Mouse (Mus musculus) heart, embryonic 11.5 days (tissue): ENCODE measurements around the gene Clip2. TPM values are rescaled to one million over a fixed set of nuclear protein-coding genes. Genes with fewer than 3 reads are reported as not detected.
A peak's percentile ranks its signal among the peaks of the same experiment; 100 is the strongest.

Experiments
- ATAC-seq: fragments of 200-750 bp; cut with Nextera tagmentation; replicated peaks from 2 replicates; pipeline ENCODE4 v1.8.0; 2017; ENCODE audit warnings: moderate library complexity; ENCODE audit not compliant: insufficient number of reproducible peaks, low FRiP score, low TSS enrichment
- H3K27ac ChIP-seq: fragments of 300-500 bp; sonication (generic); 2 replicates; pipeline ENCODE4 v1.5.1; 2014; ENCODE audit warnings: mild to moderate bottlenecking, low read depth, low read length
- H3K27me3 ChIP-seq: fragments of 300-500 bp; sonication (generic); 2 replicates; pipeline ENCODE4 v1.6.1; 2014; ENCODE audit warnings: mild to moderate bottlenecking, low read length, mixed read lengths; ENCODE audit not compliant: control insufficient read depth, insufficient read depth
- H3K36me3 ChIP-seq: fragments of 300-500 bp; sonication (generic); 2 replicates; pipeline ENCODE4 v1.6.1; 2014; ENCODE audit warnings: mild to moderate bottlenecking, low read length, moderate library complexity, mixed read lengths; ENCODE audit not compliant: control insufficient read depth, insufficient read depth
- H3K4me1 ChIP-seq: fragments of 300-500 bp; sonication (generic); 2 replicates; pipeline ENCODE4 v1.6.1; 2014; ENCODE audit warnings: low read length; ENCODE audit not compliant: control insufficient read depth, insufficient read depth
- H3K4me2 ChIP-seq: fragments of 300-500 bp; sonication (generic); 2 replicates; pipeline ENCODE4 v1.6.1; 2014; ENCODE audit warnings: mild to moderate bottlenecking, moderate library complexity
- H3K4me3 ChIP-seq: fragments of 300-500 bp; sonication (generic); 2 replicates; pipeline ENCODE4 v1.5.1; 2014; ENCODE audit warnings: low read depth, low read length
- H3K9ac ChIP-seq: fragments of 300-500 bp; sonication (generic); 2 replicates; pipeline ENCODE4 v1.6.1; 2014; ENCODE audit warnings: mild to moderate bottlenecking, low read depth, low read length, moderate library complexity
- H3K9me3 ChIP-seq: fragments of 300-500 bp; sonication (generic); replicated peaks from 2 replicates; pipeline ENCODE4 v1.6.1; 2016; ENCODE audit warnings: low read length; ENCODE audit not compliant: control insufficient read depth
- WGBS: fragments of 180-500 bp; shearing (Covaris S2); extraction: QIAGEN DNeasy Blood & Tissue Kit; methylation state at CpG from one replicate; pipeline ENCODE4 v1.1.7; 2014; ENCODE audit not compliant: insufficient replicate concordance; 5-methylcytosine and 5-hydroxymethylcytosine counted together
- polyA plus RNA-seq: library from polyadenylated mRNA; unstranded; fragments of >200 nt; fragmentation: Nextera tagmentation; extraction: Ambion mirVana; gene quantifications from 2 replicates; pipeline ENCODE4 v1.2.1, GENCODE M21; 2014

The Clip2 gene
- polyA plus RNA-seq, 1 experiment from 2014 or later, result 1.7 TPM

GRCm38 (mm10) chr5:134541640-134542039 is 10.6 kb downstream of the Clip2 start:
- 39% methylated on average over 7 of the region's 7 CpGs for WGBS
- Histone ChIP-seq H3K9me3 (no peaks in the 10 kb centered on the region), H3K4me3 (no peak overlapping the region), H3K4me2 (no peak overlapping the region), H3K27me3 (no peaks in the 10 kb centered on the region), H3K4me1 (peaks cover 11% of the 10 kb centered on the region; the same call in 1 of the 2 replicates), H3K9ac (no peak overlapping the region), H3K27ac (peak overlapping the region; percentile 58; the same call in 1 of the 2 replicates), H3K36me3 (0 out of 2 replicates have a peak, but pooled peaks cover 3% of the 10 kb centered on the region)
- ATAC-seq, result no peak

DNA sequence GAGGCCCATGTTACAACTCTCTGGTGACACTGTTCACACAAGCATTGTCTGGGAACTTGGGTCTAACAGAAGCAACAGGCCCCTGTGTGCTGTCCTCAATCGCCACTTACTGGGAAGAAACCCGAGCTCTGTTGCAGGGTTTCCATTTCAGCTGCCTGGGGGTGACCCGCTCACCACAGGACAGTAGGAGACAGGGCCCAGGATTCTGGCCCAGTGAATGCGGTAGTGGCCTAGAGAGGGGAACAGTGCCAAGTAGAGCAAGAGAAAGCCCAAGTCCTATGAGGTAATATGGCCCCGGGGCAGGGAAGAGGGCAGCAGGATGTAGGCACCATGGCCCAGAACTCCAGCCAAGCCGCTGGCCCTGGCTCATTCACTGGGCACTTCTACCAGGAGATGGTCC is 11.4 kb downstream of the Clip2 start:
- Histone ChIP-seq H3K9me3 (no peaks in the 10 kb centered on the region), H3K27ac (peak overlapping the region; percentile 25), H3K4me2 (no peak overlapping the region), H3K9ac (no peak overlapping the region), H3K27me3 (no peaks in the 10 kb centered on the region), H3K36me3 (0 out of 2 replicates have a peak, but pooled peaks cover 3% of the 10 kb centered on the region), H3K4me3 (no peak overlapping the region), H3K4me1 (peaks cover 11% of the 10 kb centered on the region; the same call in 1 of the 2 replicates)
- no peak for ATAC-seq
- 72% methylated on average over 6 of the region's 6 CpGs for WGBS

GRCm38 (mm10) chr5:134539891-134540290 is 12.3 kb downstream of the Clip2 start:
- Histone ChIP-seq H3K27me3 (no peaks in the 10 kb centered on the region), H3K27ac (peak overlapping the region; percentile 85), H3K9me3 (no peaks in the 10 kb centered on the region), H3K9ac (peak overlapping the region; percentile 39; the same call in 1 of the 2 replicates), H3K4me3 (no peak overlapping the region), H3K36me3 (0 out of 2 replicates have a peak, but pooled peaks cover 3% of the 10 kb centered on the region), H3K4me1 (peaks cover 11% of the 10 kb centered on the region; the same call in 1 of the 2 replicates), H3K4me2 (no peak overlapping the region)
- WGBS, result 15% methylated on average over 3 of the region's 3 CpGs
- peak; percentile 80; the same call in 1 of the 2 replicates for ATAC-seq

GRCm38 (mm10) chr5:134536036-134536435 is 16.2 kb downstream of the Clip2 start:
- Histone ChIP-seq H3K27ac (no peak overlapping the region), H3K36me3 (peaks cover 7% of the 10 kb centered on the region; the same call in 1 of the 2 replicates), H3K9me3 (no peaks in the 10 kb centered on the region), H3K4me3 (no peak overlapping the region), H3K4me2 (no peak overlapping the region), H3K9ac (no peak overlapping the region), H3K4me1 (peaks cover 4% of the 10 kb centered on the region; the same call in 1 of the 2 replicates), H3K27me3 (no peaks in the 10 kb centered on the region)
- no peak for ATAC-seq
- 84% methylated on average over 6 of the region's 6 CpGs for WGBS

DNA sequence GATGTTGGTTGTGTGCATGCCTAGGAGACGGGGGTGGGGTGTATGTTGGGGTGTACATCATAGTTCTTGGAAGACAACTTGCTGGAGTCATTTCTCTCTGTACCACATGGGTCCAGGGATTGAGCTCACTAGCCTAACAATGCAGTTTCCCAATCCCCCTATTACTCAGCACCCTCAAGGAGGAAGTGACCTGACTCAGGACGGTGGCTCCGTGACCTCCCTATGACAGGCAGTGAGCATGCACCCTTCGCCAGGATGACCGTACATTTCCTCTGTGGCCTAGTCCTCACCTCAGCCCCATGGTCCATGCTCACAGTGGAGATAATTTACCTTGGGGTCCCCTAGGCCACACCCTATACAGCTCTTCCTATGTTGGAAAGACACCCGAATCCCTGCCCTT is 19.8 kb downstream of the Clip2 start:
- no peaks in the 10 kb centered on the region for H3K4me1 ChIP-seq
- H3K27me3 ChIP-seq, result no peaks in the 10 kb centered on the region
- no peaks in the 10 kb centered on the region for H3K9me3 ChIP-seq
- H3K27ac ChIP-seq, result no peak overlapping the region
- H3K4me3 ChIP-seq, result no peak overlapping the region
- no peak for ATAC-seq
- H3K36me3 ChIP-seq, result peaks cover 4% of the 10 kb centered on the region; the same call in 1 of the 2 replicates
- H3K9ac ChIP-seq, result no peak overlapping the region
- WGBS, result 90% methylated on average over 6 of the region's 6 CpGs
- no peak overlapping the region for H3K4me2 ChIP-seq

- H3K9ac ChIP-seq, result no peak overlapping the region
- H3K27me3 ChIP-seq, result no peaks in the 10 kb centered on the region
- ATAC-seq, result no peak
- H3K4me1 ChIP-seq, result no peaks in the 10 kb centered on the region
- peaks cover 4% of the 10 kb centered on the region; the same call in 1 of the 2 replicates for H3K36me3 ChIP-seq
- 84% methylated on average over 9 of the region's 9 CpGs for WGBS
- H3K4me3 ChIP-seq, result no peak overlapping the region
- no peak overlapping the region for H3K27ac ChIP-seq
- no peak overlapping the region for H3K4me2 ChIP-seq
- H3K9me3 ChIP-seq, result no peaks in the 10 kb centered on the region
Measured at GRCm38 (mm10) chr5:134531585-134531984, 20.6 kb downstream of the Clip2 start.

- H3K27ac ChIP-seq, result no peak overlapping the region
- no peaks in the 10 kb centered on the region for H3K27me3 ChIP-seq
- H3K4me3 ChIP-seq, result no peak overlapping the region
- H3K4me2 ChIP-seq, result no peak overlapping the region
- H3K36me3 ChIP-seq, result peaks cover 4% of the 10 kb centered on the region; the same call in 1 of the 2 replicates
- WGBS, result 61% methylated on average over 7 of the region's 7 CpGs
- no peak overlapping the region for H3K9ac ChIP-seq
- no peaks in the 10 kb centered on the region for H3K4me1 ChIP-seq
- no peak for ATAC-seq
- H3K9me3 ChIP-seq, result no peaks in the 10 kb centered on the region
Measured at GRCm38 (mm10) chr5:134530830-134531229, 21.4 kb downstream of the Clip2 start.

- no peaks in the 10 kb centered on the region for H3K27me3 ChIP-seq
- no peak overlapping the region for H3K4me2 ChIP-seq
- 28% methylated on average over 9 of the region's 9 CpGs for WGBS
- ATAC-seq, result no peak
- no peak overlapping the region for H3K27ac ChIP-seq
- H3K36me3 ChIP-seq, result peaks cover 2% of the 10 kb centered on the region; the same call in 1 of the 2 replicates
- no peaks in the 10 kb centered on the region for H3K4me1 ChIP-seq
- no peaks in the 10 kb centered on the region for H3K9me3 ChIP-seq
- H3K9ac ChIP-seq, result no peak overlapping the region
- no peak overlapping the region for H3K4me3 ChIP-seq
Measured at GRCm38 (mm10) chr5:134528488-134528887, 23.7 kb downstream of the Clip2 start.
